Mouse (Mus musculus) C2C12 (cell line): Measurements from ENCODE around the gene R3hdm4. TPM values are rescaled to one million over a fixed set of nuclear protein-coding genes. Genes with fewer than 3 reads are reported as not detected.
"Not testable (repeated sequence)": the region's sequence is repeated elsewhere in the genome, so short reads cannot be mapped to it uniquely, and the experiment has no call there.

Source experiments
- H3K27me3 ChIP-seq: one replicate; pipeline ENCODE4 v1.6.1; 2011; ENCODE audit not compliant: control insufficient read depth, insufficient read depth, insufficient read length
- H3K36me3 ChIP-seq: one replicate; pipeline ENCODE4 v1.6.1; 2011; ENCODE audit not compliant: control insufficient read depth, insufficient read depth
- H3K4me3 ChIP-seq: one replicate; pipeline ENCODE4 v1.5.1; 2011; ENCODE audit warnings: mild to moderate bottlenecking, control low read depth; ENCODE audit not compliant: poor library complexity, insufficient read depth, severe bottlenecking
- H3K79me2 ChIP-seq: one replicate; pipeline ENCODE4 v1.6.1; 2011; ENCODE audit not compliant: control insufficient read depth, insufficient read depth
- H3K79me3 ChIP-seq: one replicate; pipeline ENCODE4 v1.6.1; 2011; ENCODE audit warnings: low read depth, control low read depth
- H3ac ChIP-seq: one replicate; pipeline ENCODE3; 2011; ENCODE audit warnings: low read depth; ENCODE audit not compliant: control insufficient read depth, insufficient read length
- CEBPB ChIP-seq: IDR thresholded peaks from one replicate; pipeline ENCODE4 v1.6.1; 2011; ENCODE audit warnings: low read depth, mild to moderate bottlenecking, control low read depth, moderate library complexity
- CTCF ChIP-seq: IDR thresholded peaks from one replicate; pipeline ENCODE4 v1.5.1; 2011; ENCODE audit not compliant: control insufficient read depth, insufficient read depth, insufficient read length
- FOSL1 ChIP-seq: IDR thresholded peaks from one replicate; pipeline ENCODE4 v1.8.0; 2011; ENCODE audit warnings: mild to moderate bottlenecking, low read length; ENCODE audit not compliant: poor library complexity, insufficient read depth, severe bottlenecking
- MAX ChIP-seq: IDR thresholded peaks from one replicate; pipeline ENCODE4 v1.6.1; 2011; ENCODE audit warnings: mild to moderate bottlenecking, control low read depth
- MYOD1 ChIP-seq: IDR thresholded peaks from one replicate; pipeline ENCODE4 v1.6.1; 2011; ENCODE audit warnings: low read depth; ENCODE audit not compliant: control insufficient read depth, insufficient read length
- MYOG ChIP-seq: IDR thresholded peaks from one replicate; pipeline ENCODE4 v1.6.1; 2011; ENCODE audit not compliant: control insufficient read depth, insufficient read length; ENCODE audit errors: extremely low read depth
- USF1 ChIP-seq: IDR thresholded peaks from one replicate; pipeline ENCODE4 v1.6.1; 2011; ENCODE audit warnings: low read depth, mild to moderate bottlenecking, control low read depth, moderate library complexity
- polyA plus RNA-seq: library from polyadenylated mRNA; unstranded; fragments of >200 nt; fragmentation: generic; extraction: Trizol; gene quantifications from one replicate; pipeline ENCODE4 v1.2.1, GENCODE M21; 2012; ENCODE audit warnings: missing spikeins

R3hdm4 gene
- polyA plus RNA-seq, 1 experiment, result 46.7 TPM

- Histone ChIP-seq H3K4me3 (no peak overlapping the region), H3ac (no peak overlapping the region), H3K27me3 (no peaks in the 10 kb centered on the region), H3K79me2 (peaks cover 28% of the 10 kb centered on the region), H3K79me3 (peaks cover 16% of the 10 kb centered on the region), H3K36me3 (peaks cover 64% of the 10 kb centered on the region)
- no peak for TF ChIP-seq MAX
- TF ChIP-seq MYOG, result no peak
- TF ChIP-seq FOSL1, result no peak
- no peak for TF ChIP-seq CEBPB
- no peak for TF ChIP-seq CTCF
- TF ChIP-seq MYOD1, result no peak
- TF ChIP-seq USF1, result no peak
Observed at GRCm38 (mm10) chr10:79965325-79965724, 44.3 kb upstream of the R3hdm4 start.

- H3K27me3 ChIP-seq, result no peaks in the 10 kb centered on the region
- no peak for TF ChIP-seq MAX
- TF ChIP-seq CEBPB, result no peak
- TF ChIP-seq CTCF, result no peak
- no peak for TF ChIP-seq MYOD1
- no peak for TF ChIP-seq MYOG
- TF ChIP-seq FOSL1, result no peak
- no peak for TF ChIP-seq USF1
- H3K36me3 ChIP-seq, result peaks cover 64% of the 10 kb centered on the region
- H3ac ChIP-seq, result no peak overlapping the region
- peaks cover 20% of the 10 kb centered on the region for H3K79me3 ChIP-seq
- H3K79me2 ChIP-seq, result peaks cover 32% of the 10 kb centered on the region
- H3K4me3 ChIP-seq, result no peak overlapping the region
Observed at GRCm38 (mm10) chr10:79964727-79965126, 43.7 kb upstream of the R3hdm4 start.

- H3K79me2 ChIP-seq, result peaks cover 32% of the 10 kb centered on the region
Observed at GRCm38 (mm10) chr10:79960671-79961294, 39.8 kb upstream of the R3hdm4 start.

GRCm38 (mm10) chr10:79959847-79960601 lies 39.0 kb upstream of the R3hdm4 start, which contains the start of gene Wdr18:
Wdr18 (plus strand) TSS chr10:79960152.
- H3K79me3 ChIP-seq, result peaks cover 20% of the 10 kb centered on the region
- TF ChIP-seq CEBPB, result no peak
- TF ChIP-seq CTCF, result peak; percentile 80
- no peak for TF ChIP-seq MYOG
- TF ChIP-seq MYOD1, result peak; percentile 8
- TF ChIP-seq FOSL1, result no peak
- peak; percentile 70 for TF ChIP-seq MAX

More at GRCm38 (mm10) chr10:79960671-79961294, 39.8 kb upstream of the R3hdm4 start:
- H3K27me3 ChIP-seq, result no peaks in the 10 kb centered on the region
- peaks cover 38% of the 10 kb centered on the region for H3K36me3 ChIP-seq
- TF ChIP-seq FOSL1, result no peak
- no peak for TF ChIP-seq MYOD1
- no peak for TF ChIP-seq CTCF
- TF ChIP-seq CEBPB, result no peak
- no peak for TF ChIP-seq MAX
- peak overlapping the region; percentile 99 for H3ac ChIP-seq
- H3K4me3 ChIP-seq, result peak overlapping the region; percentile 98
- peaks cover 20% of the 10 kb centered on the region for H3K79me3 ChIP-seq

GRCm38 (mm10) chr10:79959412-79959811 lies 38.4 kb upstream of the R3hdm4 start:
- H3ac ChIP-seq, H3K4me3 ChIP-seq, H3K27me3 ChIP-seq: not testable (repeated sequence)
- H3K79me2 ChIP-seq, result peaks cover 32% of the 10 kb centered on the region
- H3K36me3 ChIP-seq, result peaks cover 27% of the 10 kb centered on the region
- peaks cover 20% of the 10 kb centered on the region for H3K79me3 ChIP-seq

More at GRCm38 (mm10) chr10:79959847-79960601, 39.0 kb upstream of the R3hdm4 start, which contains the start of gene Wdr18:
- Histone ChIP-seq H3K79me2 (peaks cover 32% of the 10 kb centered on the region), H3K4me3 (peak within 1 kb of the TSS; percentile 98), H3K27me3 (no peaks in the 10 kb centered on the region), H3K36me3 (peaks cover 32% of the 10 kb centered on the region), H3ac (peak within 1 kb of the TSS; percentile 99)
